Mouse (Mus musculus): Measurements from ENCODE around the gene AW822073. TPM values are rescaled to one million over a fixed set of nuclear protein-coding genes. Genes with fewer than 3 reads are reported as not detected.
A peak's percentile ranks its signal among the peaks of the same experiment; 100 is the strongest.
"Not testable (repeated sequence)": the region's sequence is repeated elsewhere in the genome, so short reads cannot be mapped to it uniquely, and the experiment has no call there.

The AW822073 gene
- polyA plus RNA-seq (2015; fragmentation: Nextera tagmentation; extraction: Ambion mirVana): not detected in 2 replicates

DNA sequence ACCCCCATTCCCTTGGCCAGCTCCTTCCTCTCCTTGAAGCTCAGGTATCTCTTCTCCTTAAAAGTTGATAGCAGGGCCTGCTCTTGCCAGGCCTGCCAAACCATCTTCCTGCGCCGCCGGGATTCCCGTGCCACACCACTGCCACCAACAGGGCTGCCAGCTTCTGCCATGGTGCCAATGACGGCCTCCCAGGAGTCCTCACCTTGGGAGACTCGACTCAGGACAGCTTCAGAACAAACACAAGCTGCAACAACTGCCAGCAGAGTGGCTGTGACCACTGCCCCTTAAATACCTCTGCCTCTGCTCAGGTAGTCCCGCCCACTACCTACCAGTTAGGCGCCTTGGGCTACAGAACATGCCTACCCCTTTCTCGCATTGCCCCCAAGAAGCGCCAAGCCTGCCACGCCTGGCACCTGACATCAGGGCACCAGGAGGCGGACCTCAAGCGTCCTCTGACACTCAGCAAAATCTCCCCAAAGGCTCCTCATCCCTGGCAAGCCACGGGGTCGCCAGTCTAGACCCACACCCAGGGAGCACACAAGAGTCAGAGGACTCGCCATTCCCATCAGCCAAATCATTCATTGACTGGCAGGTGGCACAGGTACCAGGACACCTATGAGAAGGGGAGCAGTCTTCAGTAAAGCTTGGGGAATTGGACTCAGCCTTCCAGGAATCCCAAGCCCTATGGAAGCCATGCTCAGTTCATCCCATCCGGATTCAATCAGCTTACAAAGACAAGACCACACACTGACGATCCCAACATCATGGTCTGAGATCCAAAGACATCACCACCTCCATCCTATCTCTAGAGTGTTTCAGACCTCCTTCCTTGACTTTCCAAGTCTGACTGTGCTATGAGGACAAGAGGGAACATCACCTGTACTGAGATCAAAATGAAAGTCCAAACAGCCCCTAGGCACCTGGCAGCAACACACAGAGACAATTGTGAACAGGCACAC lies at the start of gene AW822073:
AW822073 (minus strand) TSS at position 104 of the 959 bp plus-strand sequence.
- not testable (repeated sequence) for H3K4me3 ChIP-seq (ENCODE audit: low read depth, low read length); H3K4me1 ChIP-seq (ENCODE audit: insufficient read depth, low read depth, low read length); H3K9ac ChIP-seq (replicated peaks; ENCODE audit: low read depth); H3K9me3 ChIP-seq (ENCODE audit: low read length); DNase-seq (ENCODE audit: low spot score); H3K36me3 ChIP-seq (ENCODE audit: insufficient read depth, low read length); ATAC-seq; H3K27me3 ChIP-seq (replicated peaks; ENCODE audit: insufficient read depth, low read length); H3K4me2 ChIP-seq (replicated peaks; ENCODE audit: low read depth, low read length); H3K27ac ChIP-seq (ENCODE audit: low read length)
- 79% methylated on average over 16 of the region's 18 CpGs for WGBS

DNA sequence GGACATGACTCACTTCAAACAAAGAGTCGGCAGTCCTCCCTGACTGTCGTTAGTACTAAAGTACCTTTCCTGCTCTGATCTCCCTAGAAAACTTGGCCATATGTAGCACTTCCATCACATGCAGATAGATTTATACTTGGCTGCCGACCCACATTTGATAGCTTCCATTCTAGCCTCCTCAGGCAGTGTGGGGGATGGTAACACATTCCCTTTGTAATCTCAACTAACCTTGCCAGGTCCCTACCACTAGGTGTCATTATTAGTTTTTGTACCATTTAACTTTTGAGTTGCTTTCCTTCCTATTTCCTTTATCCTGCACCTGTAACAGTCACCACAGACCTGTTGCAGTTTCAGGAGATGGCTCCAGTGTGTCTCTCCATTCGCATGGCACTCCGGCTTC lies 33.7 kb upstream of the AW822073 start:
- Histone ChIP-seq H3K4me3 (ENCODE audit: low read depth, low read length) (no peak overlapping the region), H3K4me2 (replicated peaks; ENCODE audit: low read depth, low read length) (no peak overlapping the region), H3K36me3 (ENCODE audit: insufficient read depth, low read length) (peaks cover 12% of the 10 kb centered on the region; the same call in 1 of the 2 replicates), H3K4me1 (ENCODE audit: insufficient read depth, low read depth, low read length) (peaks cover 5% of the 10 kb centered on the region; the same call in 1 of the 2 replicates), H3K9ac (replicated peaks; ENCODE audit: low read depth) (no peak overlapping the region), H3K9me3 (ENCODE audit: low read length) (no peaks in the 10 kb centered on the region), H3K27me3 (replicated peaks; ENCODE audit: insufficient read depth, low read length) (no peaks in the 10 kb centered on the region), H3K27ac (ENCODE audit: low read length) (no peak overlapping the region)
- peak; percentile 41 for DNase-seq (ENCODE audit: low spot score)
- WGBS: 43% methylated on average over 5 of the region's 5 CpGs
- ATAC-seq: no peak
- TF ChIP-seq CTCF (IDR thresholded peaks at IDR 0.05) (peak; percentile 52), EP300 (IDR thresholded peaks at IDR 0.05) (no peak)

DNA sequence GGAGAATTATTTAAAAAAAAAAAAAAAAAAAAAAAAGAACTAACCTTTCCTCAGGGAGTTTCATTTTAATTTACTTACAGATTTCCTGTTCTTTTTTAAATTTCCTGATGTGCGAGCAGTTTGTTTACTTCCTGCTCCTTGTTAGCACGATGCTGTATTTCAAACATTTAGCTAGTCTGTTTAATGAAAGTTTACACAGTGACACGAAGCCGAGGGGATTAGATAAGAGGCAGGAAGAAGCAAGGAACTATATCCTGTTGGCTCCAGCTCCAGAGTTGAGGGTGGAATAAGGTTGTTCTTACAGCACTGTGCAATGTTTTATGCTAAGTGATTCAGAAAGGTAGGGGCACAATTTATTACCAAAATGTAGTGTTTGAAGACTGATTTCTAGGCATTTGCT lies 31.2 kb upstream of the AW822073 start:
- ATAC-seq: peak; percentile 64
- Histone ChIP-seq H3K4me2 (replicated peaks; ENCODE audit: low read depth, low read length) (peak overlapping the region; percentile 70), H3K27me3 (replicated peaks; ENCODE audit: insufficient read depth, low read length) (no peaks in the 10 kb centered on the region), H3K9me3 (ENCODE audit: low read length) (no peaks in the 10 kb centered on the region), H3K4me1 (ENCODE audit: insufficient read depth, low read depth, low read length) (peaks cover 5% of the 10 kb centered on the region; the same call in 1 of the 2 replicates), H3K9ac (replicated peaks; ENCODE audit: low read depth) (peak overlapping the region; percentile 77), H3K4me3 (ENCODE audit: low read depth, low read length) (peak overlapping the region; percentile 93), H3K27ac (ENCODE audit: low read length) (peak overlapping the region; percentile 87), H3K36me3 (ENCODE audit: insufficient read depth, low read length) (peaks cover 7% of the 10 kb centered on the region; the same call in 1 of the 2 replicates)
- under 1% methylated on average over 4 of the region's 4 CpGs for WGBS
- TF ChIP-seq CTCF (IDR thresholded peaks at IDR 0.05) (no peak), EP300 (IDR thresholded peaks at IDR 0.05) (peak; percentile 97)
- DNase-seq (ENCODE audit: low spot score): peak; percentile 71

DNA sequence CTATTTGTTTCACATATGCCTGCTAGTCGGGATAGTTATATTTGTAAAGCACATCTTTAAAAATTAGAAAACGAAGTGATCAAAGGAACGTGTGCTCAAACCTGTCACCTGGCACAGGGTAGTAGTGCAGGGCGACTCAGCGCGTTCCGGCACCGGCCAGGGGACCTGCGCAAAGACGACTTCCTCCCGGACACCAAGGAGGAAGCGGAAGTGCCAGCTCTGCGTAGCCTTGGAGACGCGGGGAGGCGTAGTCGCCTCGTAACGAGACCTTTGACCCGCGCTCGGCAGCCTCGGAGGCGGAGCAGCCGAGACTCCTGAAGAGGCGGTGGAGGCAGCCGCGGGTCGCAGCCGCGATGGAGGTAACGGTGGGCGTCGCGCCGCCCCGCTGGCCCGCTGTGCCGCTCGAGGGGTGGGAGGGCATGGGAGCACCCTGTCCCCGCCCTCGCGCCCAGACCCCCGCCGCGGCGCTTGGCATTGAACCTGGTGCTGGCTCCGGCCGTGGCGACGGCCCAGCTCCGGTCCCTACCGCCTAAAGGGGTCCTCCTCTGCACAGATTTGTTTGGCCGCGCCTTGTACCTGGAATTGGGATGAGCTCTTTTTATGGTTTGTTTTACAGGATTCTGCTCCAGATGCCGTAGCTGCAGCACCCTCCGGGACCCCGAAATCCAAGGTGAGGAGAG lies 30.6 kb upstream of the AW822073 start, which contains the start of gene Gcc2:
Gcc2 (plus strand) TSS at position 285 of the 680 bp plus-strand sequence.
- peaks cover 5% of the 10 kb centered on the region; the same call in 1 of the 2 replicates for H3K4me1 ChIP-seq (ENCODE audit: insufficient read depth, low read depth, low read length)
- peaks cover 4% of the 10 kb centered on the region; the same call in 1 of the 2 replicates for H3K36me3 ChIP-seq (ENCODE audit: insufficient read depth, low read length)
- peak; percentile 99 for ATAC-seq
- WGBS: under 1% methylated on average over 39 of the region's 58 CpGs
- peak within 1 kb of the TSS; percentile 93 for H3K4me3 ChIP-seq (ENCODE audit: low read depth, low read length)
- H3K9me3 ChIP-seq (ENCODE audit: low read length): no peaks in the 10 kb centered on the region
- H3K4me2 ChIP-seq (replicated peaks; ENCODE audit: low read depth, low read length): peak within 1 kb of the TSS; percentile 70
- peak within 1 kb of the TSS; percentile 77 for H3K9ac ChIP-seq (replicated peaks; ENCODE audit: low read depth)
- H3K27ac ChIP-seq (ENCODE audit: low read length): peak within 1 kb of the TSS; percentile 87
- H3K27me3 ChIP-seq (replicated peaks; ENCODE audit: insufficient read depth, low read length): no peaks in the 10 kb centered on the region
- TF ChIP-seq EP300 (IDR thresholded peaks at IDR 0.05) (no peak), CTCF (IDR thresholded peaks at IDR 0.05) (no peak)
- peak; percentile 97 for DNase-seq (ENCODE audit: low spot score)

DNA sequence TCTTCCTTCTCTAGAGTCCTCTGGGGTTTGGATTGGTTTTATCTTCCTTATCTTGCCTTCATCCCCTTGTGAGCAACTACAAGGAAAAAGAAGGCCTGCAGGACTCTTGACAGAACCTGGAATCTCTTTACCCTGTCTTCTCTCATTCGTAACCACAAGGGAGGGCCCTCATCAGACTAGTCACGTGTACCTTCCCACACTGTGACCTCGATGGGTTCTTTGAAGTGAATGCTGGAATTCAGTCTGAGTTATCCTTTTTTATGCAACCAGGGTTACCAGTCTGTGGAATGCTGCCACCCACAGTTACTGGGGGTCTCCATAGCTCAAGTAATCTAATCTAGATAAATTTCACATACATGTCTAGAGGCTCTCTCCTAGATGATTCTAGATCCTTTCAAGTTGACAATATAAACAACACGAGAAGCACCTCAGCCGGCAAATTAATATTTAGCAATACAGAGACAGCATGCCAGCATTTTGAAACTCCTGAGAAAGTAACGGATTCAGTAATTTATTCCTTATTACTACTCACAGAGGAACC lies 30.0 kb upstream of the AW822073 start:
- H3K27me3 ChIP-seq (replicated peaks; ENCODE audit: insufficient read depth, low read length): no peaks in the 10 kb centered on the region
- no peaks in the 10 kb centered on the region for H3K9me3 ChIP-seq (ENCODE audit: low read length)
- 24% methylated on average over 6 of the region's 6 CpGs for WGBS
- H3K27ac ChIP-seq (ENCODE audit: low read length): no peak overlapping the region
- H3K9ac ChIP-seq (replicated peaks; ENCODE audit: low read depth): 0 out of 2 replicates have a peak overlapping the region, but pooled peaks have one; percentile 77
- peaks cover 5% of the 10 kb centered on the region; the same call in 1 of the 2 replicates for H3K4me1 ChIP-seq (ENCODE audit: insufficient read depth, low read depth, low read length)
- H3K36me3 ChIP-seq (ENCODE audit: insufficient read depth, low read length): no peaks in the 10 kb centered on the region
- ATAC-seq: no peak
- peak overlapping the region; percentile 70 for H3K4me2 ChIP-seq (replicated peaks; ENCODE audit: low read depth, low read length)
- TF ChIP-seq EP300 (IDR thresholded peaks at IDR 0.05) (no peak), CTCF (IDR thresholded peaks at IDR 0.05) (no peak)
- DNase-seq (ENCODE audit: low spot score): peak; percentile 18
- H3K4me3 ChIP-seq (ENCODE audit: low read depth, low read length): peak overlapping the region; percentile 93

Data from lung, postnatal 0 days (tissue).